Mouse (Mus musculus): ENCODE measurements around the gene Wars. TPM values are rescaled to one million over a fixed set of nuclear protein-coding genes. Genes with fewer than 3 reads are reported as not detected.
A peak's percentile ranks its signal among the peaks of the same experiment; 100 is the strongest.

Gene Wars
- polyA plus RNA-seq, 1 experiment from 2014 or later, result 148 TPM

DNA sequence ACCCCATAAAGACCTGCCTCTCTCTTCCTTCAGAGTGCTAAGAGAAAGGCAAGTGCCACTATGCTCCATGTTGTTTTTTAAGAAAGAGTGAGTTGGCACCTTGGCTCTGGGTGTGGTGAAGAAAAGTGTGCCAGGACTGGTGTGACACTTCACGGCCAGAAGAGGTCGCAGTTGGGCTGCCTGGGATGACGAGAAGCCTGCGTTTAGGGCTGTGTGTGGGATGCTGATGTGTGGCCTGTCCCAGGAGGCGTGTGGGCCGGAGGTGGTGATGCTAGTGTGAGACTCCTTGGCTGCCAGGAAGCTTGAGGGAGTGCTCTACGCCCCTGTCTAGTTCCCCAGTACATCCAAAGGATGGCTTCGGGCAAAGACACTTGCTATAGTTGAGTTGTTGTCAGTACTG, 9.0 kb upstream of the Wars start:
- peaks cover 19% of the 10 kb centered on the region for H3K4me1 ChIP-seq (ENCODE audit: control insufficient read depth, insufficient read depth, low read length)
- no peak overlapping the region for H3K4me2 ChIP-seq (ENCODE audit: low read depth)
- H3K36me3 ChIP-seq (ENCODE audit: control insufficient read depth, insufficient read depth, low read length), result no peaks in the 10 kb centered on the region; the same call in 1 of the 2 replicates
- no peak overlapping the region for H3K4me3 ChIP-seq (ENCODE audit: low read depth, low read length)
- 24% methylated on average over 8 of the region's 8 CpGs for WGBS
- DNase-seq (ENCODE audit: low spot score), result peak; percentile 71
- no peak overlapping the region for H3K9ac ChIP-seq (ENCODE audit: low read length)
- no peaks in the 10 kb centered on the region for H3K27me3 ChIP-seq (ENCODE audit: control insufficient read depth, insufficient read depth, low read length)
- no peaks in the 10 kb centered on the region for H3K9me3 ChIP-seq (ENCODE audit: control insufficient read depth, low read length)
- ATAC-seq (ENCODE audit: insufficient read depth, low FRiP score, low TSS enrichment), result no peak
- H3K27ac ChIP-seq (ENCODE audit: low read depth, low read length), result no peak overlapping the region

DNA sequence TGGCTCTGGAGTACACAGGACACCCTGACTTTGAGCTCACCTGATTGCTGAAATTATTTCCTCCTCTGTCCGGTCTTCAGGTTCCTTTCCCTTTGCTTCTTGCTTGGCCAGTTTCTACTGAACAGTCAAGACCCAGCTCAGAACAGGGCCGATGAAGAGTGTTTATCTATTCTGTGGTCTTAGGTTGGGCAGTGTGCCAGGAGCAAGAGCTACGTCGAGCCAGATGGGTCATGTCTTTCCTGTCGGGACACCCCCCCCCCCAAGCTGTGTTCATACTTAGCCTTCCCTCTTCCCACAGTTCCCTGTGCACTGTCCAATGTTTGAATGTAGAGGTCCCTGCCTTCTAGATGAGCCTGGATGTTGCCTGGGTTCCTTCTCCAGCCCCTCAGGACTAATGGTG, 7.4 kb upstream of the Wars start:
- Histone ChIP-seq H3K36me3 (ENCODE audit: control insufficient read depth, insufficient read depth, low read length) (no peaks in the 10 kb centered on the region; the same call in 1 of the 2 replicates), H3K9me3 (ENCODE audit: control insufficient read depth, low read length) (no peaks in the 10 kb centered on the region), H3K4me1 (ENCODE audit: control insufficient read depth, insufficient read depth, low read length) (peaks cover 12% of the 10 kb centered on the region), H3K27me3 (ENCODE audit: control insufficient read depth, insufficient read depth, low read length) (no peaks in the 10 kb centered on the region), H3K9ac (ENCODE audit: low read length) (no peak overlapping the region), H3K4me3 (ENCODE audit: low read depth, low read length) (no peak overlapping the region), H3K4me2 (ENCODE audit: low read depth) (no peak overlapping the region), H3K27ac (ENCODE audit: low read depth, low read length) (no peak overlapping the region)
- DNase-seq (ENCODE audit: low spot score) (no peak), ATAC-seq (ENCODE audit: insufficient read depth, low FRiP score, low TSS enrichment) (no peak)
- 86% methylated on average over 5 of the region's 5 CpGs for WGBS

DNA sequence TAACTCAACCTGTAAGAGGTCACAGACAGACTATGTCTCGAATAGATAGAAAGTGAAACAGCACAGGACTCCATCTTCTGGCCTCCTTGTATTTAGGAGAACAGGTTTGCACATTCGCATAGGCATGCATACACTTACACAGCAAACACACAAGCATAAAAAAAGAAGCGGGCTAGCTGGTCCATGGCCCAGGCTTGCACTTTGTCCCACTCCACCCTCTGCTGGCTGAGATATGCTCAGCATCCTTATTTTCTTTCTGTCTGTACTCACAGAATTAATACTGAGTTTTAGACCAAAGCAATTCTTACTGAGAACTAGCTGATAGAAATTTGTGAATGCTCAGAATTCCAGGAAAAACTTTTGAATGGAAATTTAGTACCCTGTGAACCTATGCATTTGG, 2.0 kb upstream of the Wars start:
- WGBS, result 75% methylated on average over 3 of the region's 3 CpGs

DNA sequence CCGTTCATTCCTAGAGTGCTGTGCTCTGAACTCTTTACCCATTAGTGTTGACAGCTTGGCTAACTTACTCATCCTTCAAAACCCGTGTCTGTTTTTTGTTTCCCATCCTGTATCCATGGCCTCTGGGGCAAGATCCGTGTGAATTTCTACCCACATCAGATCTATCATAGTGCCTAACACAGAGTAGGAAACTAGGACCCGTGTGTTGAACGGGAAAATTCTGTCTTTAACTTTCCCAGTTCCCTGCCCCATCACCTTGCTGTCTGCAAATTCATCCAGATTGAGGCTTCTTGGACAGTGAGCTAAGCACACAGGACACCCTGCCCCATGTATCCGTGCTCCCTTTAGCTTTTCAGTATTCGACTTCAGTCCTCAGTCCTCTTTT, 450 bp upstream of the Wars start:
- DNase-seq (ENCODE audit: low spot score) (no peak), ATAC-seq (ENCODE audit: insufficient read depth, low FRiP score, low TSS enrichment) (peak; percentile 51)
- no peak overlapping the region for H3K27ac ChIP-seq (ENCODE audit: low read depth, low read length)
- H3K4me3 ChIP-seq (ENCODE audit: low read depth, low read length), result peak overlapping the region; percentile 95
- 4% methylated on average over 7 of the region's 7 CpGs for WGBS
- H3K9me3 ChIP-seq (ENCODE audit: control insufficient read depth, low read length), result no peaks in the 10 kb centered on the region
- H3K9ac ChIP-seq (ENCODE audit: low read length), result peak overlapping the region; percentile 68
- no peaks in the 10 kb centered on the region for H3K27me3 ChIP-seq (ENCODE audit: control insufficient read depth, insufficient read depth, low read length)
- peak overlapping the region; percentile 53 for H3K4me2 ChIP-seq (ENCODE audit: low read depth)
- peaks cover 8% of the 10 kb centered on the region for H3K4me1 ChIP-seq (ENCODE audit: control insufficient read depth, insufficient read depth, low read length)
- no peaks in the 10 kb centered on the region; the same call in 1 of the 2 replicates for H3K36me3 ChIP-seq (ENCODE audit: control insufficient read depth, insufficient read depth, low read length)

More for the DNA sequence above, 2.0 kb upstream of the Wars start:
- Histone ChIP-seq H3K4me1 (ENCODE audit: control insufficient read depth, insufficient read depth, low read length) (peaks cover 8% of the 10 kb centered on the region), H3K9ac (ENCODE audit: low read length) (no peak overlapping the region), H3K36me3 (ENCODE audit: control insufficient read depth, insufficient read depth, low read length) (no peaks in the 10 kb centered on the region; the same call in 1 of the 2 replicates), H3K27me3 (ENCODE audit: control insufficient read depth, insufficient read depth, low read length) (no peaks in the 10 kb centered on the region), H3K4me2 (ENCODE audit: low read depth) (no peak overlapping the region), H3K9me3 (ENCODE audit: control insufficient read depth, low read length) (no peaks in the 10 kb centered on the region), H3K4me3 (ENCODE audit: low read depth, low read length) (no peak overlapping the region), H3K27ac (ENCODE audit: low read depth, low read length) (no peak overlapping the region)
- DNase-seq (ENCODE audit: low spot score) (no peak), ATAC-seq (ENCODE audit: insufficient read depth, low FRiP score, low TSS enrichment) (no peak)

DNA sequence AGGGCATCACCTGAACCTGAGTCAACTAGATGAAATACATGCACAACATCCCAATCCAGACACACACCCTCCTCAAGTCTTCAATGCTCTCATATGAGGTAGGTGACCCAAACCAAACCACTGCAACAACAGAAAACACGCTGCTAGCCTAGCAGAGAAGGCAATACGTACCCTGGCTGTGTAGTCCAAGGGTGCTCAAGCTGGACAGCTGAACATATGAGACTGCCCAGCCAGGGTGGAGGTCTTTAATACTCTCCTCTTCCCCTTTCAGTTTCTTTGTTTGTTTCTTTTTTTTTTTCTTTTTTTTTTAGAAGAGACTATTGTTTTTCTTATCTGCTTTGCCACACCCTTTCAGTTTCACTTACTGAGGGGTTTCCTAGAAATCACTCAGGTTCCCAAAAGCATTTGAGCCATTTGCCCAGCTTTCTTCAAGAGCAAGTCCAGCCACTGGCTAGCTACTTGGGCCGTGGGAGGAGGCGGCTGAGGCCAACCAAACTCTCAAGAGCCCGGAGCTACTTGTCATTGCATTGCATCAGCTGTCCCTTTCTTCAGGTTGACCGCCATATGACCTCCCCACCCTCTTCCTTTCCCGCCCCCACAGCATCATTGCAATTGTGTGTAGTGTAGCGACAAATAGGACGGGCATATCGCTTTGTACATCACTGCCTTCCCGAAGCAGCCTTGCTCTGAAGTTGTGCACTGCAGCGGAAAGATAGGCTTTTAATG, 822 bp downstream of the Wars start, which contains the start of gene Wdr25:
Gene Wdr25, plus strand, starts transcription at position 643 of the 726 bp plus-strand sequence.
- H3K4me3 ChIP-seq (ENCODE audit: low read depth, low read length), result peak within 1 kb of the TSS; percentile 95
- ATAC-seq (ENCODE audit: insufficient read depth, low FRiP score, low TSS enrichment) (no peak), DNase-seq (ENCODE audit: low spot score) (no peak)
- peaks cover 8% of the 10 kb centered on the region for H3K4me1 ChIP-seq (ENCODE audit: control insufficient read depth, insufficient read depth, low read length)
- no peaks in the 10 kb centered on the region for H3K36me3 ChIP-seq (ENCODE audit: control insufficient read depth, insufficient read depth, low read length)
- H3K27ac ChIP-seq (ENCODE audit: low read depth, low read length), result no peak within 1 kb of the TSS
- H3K9me3 ChIP-seq (ENCODE audit: control insufficient read depth, low read length), result no peaks in the 10 kb centered on the region
- H3K27me3 ChIP-seq (ENCODE audit: control insufficient read depth, insufficient read depth, low read length), result no peaks in the 10 kb centered on the region
- 18% methylated on average over 12 of the region's 12 CpGs for WGBS
- H3K4me2 ChIP-seq (ENCODE audit: low read depth), result peak within 1 kb of the TSS; percentile 63
- peak within 1 kb of the TSS; percentile 81 for H3K9ac ChIP-seq (ENCODE audit: low read length)

DNA sequence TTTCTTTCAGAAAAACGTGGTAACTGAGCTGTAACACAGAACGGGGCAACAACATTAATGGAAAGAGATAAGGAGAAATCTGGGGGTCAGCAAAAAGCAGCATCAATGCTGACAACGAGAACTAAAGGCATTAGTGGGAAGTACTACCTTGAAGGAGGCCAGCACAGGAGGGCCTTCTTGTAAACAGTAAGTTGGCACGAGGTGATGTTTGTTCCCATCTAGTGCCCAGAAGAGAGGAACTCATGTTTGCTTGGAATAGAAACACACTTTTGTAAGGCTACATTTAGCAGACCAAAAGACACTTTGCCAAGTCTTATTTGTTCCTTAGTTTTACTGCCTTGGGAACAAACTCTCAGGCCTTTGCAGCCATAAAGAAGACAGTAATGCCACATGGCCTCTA, 5.3 kb downstream of the Wars start:
- 66% methylated on average over 4 of the region's 4 CpGs for WGBS

DNA sequence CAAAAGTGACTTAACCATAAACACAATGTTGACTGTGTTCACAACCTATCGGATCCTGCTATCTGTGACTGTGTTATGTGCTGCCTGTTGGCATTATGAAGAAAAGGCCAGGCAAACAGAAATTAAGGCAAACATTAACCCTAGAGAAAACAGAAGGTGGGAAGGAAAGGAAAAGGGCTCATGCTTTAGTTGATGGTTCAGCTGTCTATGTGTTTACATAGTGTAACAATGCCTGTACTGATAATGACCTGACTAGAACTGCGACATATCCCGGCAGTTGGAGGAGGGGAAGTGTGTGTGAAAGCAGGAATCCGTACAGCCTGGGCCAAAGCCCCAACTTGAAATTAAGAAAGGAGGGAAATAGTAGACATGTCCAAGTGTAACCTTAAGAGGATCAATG, 6.9 kb downstream of the Wars start:
- H3K27me3 ChIP-seq (ENCODE audit: control insufficient read depth, insufficient read depth, low read length), result no peaks in the 10 kb centered on the region
- no peak overlapping the region for H3K27ac ChIP-seq (ENCODE audit: low read depth, low read length)
- no peak overlapping the region for H3K4me3 ChIP-seq (ENCODE audit: low read depth, low read length)
- no peaks in the 10 kb centered on the region for H3K4me1 ChIP-seq (ENCODE audit: control insufficient read depth, insufficient read depth, low read length)
- WGBS, result 92% methylated on average over 4 of the region's 4 CpGs
- ATAC-seq (ENCODE audit: insufficient read depth, low FRiP score, low TSS enrichment), result no peak
- H3K9ac ChIP-seq (ENCODE audit: low read length), result no peak overlapping the region
- no peaks in the 10 kb centered on the region for H3K9me3 ChIP-seq (ENCODE audit: control insufficient read depth, low read length)
- DNase-seq (ENCODE audit: low spot score), result no peak
- peaks cover 4% of the 10 kb centered on the region; the same call in 1 of the 2 replicates for H3K36me3 ChIP-seq (ENCODE audit: control insufficient read depth, insufficient read depth, low read length)
- H3K4me2 ChIP-seq (ENCODE audit: low read depth), result no peak overlapping the region

More for the DNA sequence above, 5.3 kb downstream of the Wars start:
- H3K9me3 ChIP-seq (ENCODE audit: control insufficient read depth, low read length), result no peaks in the 10 kb centered on the region
- peaks cover 4% of the 10 kb centered on the region; the same call in 1 of the 2 replicates for H3K36me3 ChIP-seq (ENCODE audit: control insufficient read depth, insufficient read depth, low read length)
- no peak for ATAC-seq (ENCODE audit: insufficient read depth, low FRiP score, low TSS enrichment)
- H3K27me3 ChIP-seq (ENCODE audit: control insufficient read depth, insufficient read depth, low read length), result no peaks in the 10 kb centered on the region
- no peak overlapping the region for H3K4me2 ChIP-seq (ENCODE audit: low read depth)
- H3K9ac ChIP-seq (ENCODE audit: low read length), result no peak overlapping the region
- no peak for DNase-seq (ENCODE audit: low spot score)
- H3K27ac ChIP-seq (ENCODE audit: low read depth, low read length), result no peak overlapping the region
- peaks cover 8% of the 10 kb centered on the region; the same call in 1 of the 2 replicates for H3K4me1 ChIP-seq (ENCODE audit: control insufficient read depth, insufficient read depth, low read length)
- H3K4me3 ChIP-seq (ENCODE audit: low read depth, low read length), result no peak overlapping the region

DNA sequence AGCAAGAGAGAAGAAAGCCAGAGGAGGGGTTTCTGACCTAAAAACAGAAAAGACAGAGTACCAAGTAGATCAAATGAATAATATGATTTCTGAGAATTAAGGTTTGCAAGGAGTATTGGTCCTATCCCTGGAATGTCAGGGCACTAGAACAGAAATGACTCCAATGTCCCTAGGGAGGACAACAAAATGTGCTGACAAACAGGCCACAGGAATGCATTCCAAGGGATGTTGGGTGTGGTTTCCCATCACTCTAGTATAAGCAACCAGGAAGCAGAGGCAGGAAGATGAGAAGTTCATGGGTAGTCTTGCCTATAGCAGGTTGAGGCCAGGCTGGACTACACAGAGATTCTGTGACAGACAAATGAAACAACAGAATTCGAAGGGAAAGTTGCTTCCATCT, 8.1 kb downstream of the Wars start:
- Histone ChIP-seq H3K4me2 (ENCODE audit: low read depth) (no peak overlapping the region), H3K4me1 (ENCODE audit: control insufficient read depth, insufficient read depth, low read length) (no peaks in the 10 kb centered on the region)
- WGBS, result 95% methylated on average over 1 of the region's 1 CpGs

DNA sequence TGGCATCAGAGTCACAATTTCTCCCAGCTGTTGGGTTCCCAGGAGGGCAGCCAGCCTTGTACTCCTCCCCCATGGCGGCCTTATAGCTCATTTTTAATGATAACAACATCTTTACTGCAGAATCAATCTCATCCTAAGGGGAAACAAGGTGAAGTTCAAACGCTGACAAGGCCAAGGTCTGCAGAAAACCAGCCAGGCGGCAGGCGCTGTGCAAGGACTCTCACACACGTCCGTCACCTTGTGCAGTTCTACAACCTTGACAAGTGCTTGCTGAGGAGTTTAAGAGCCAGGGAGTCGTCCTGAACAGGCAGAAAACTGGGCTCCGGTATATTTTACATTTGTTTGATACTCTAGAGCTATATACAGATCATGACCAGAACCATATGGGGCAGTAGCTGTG, 11.2 kb downstream of the Wars start:
- Histone ChIP-seq H3K4me2 (ENCODE audit: low read depth) (no peak overlapping the region), H3K9ac (ENCODE audit: low read length) (no peak overlapping the region), H3K9me3 (ENCODE audit: control insufficient read depth, low read length) (no peaks in the 10 kb centered on the region), H3K4me3 (ENCODE audit: low read depth, low read length) (no peak overlapping the region), H3K27ac (ENCODE audit: low read depth, low read length) (no peak overlapping the region), H3K27me3 (ENCODE audit: control insufficient read depth, insufficient read depth, low read length) (no peaks in the 10 kb centered on the region), H3K4me1 (ENCODE audit: control insufficient read depth, insufficient read depth, low read length) (no peaks in the 10 kb centered on the region), H3K36me3 (ENCODE audit: control insufficient read depth, insufficient read depth, low read length) (peaks cover 9% of the 10 kb centered on the region)
- DNase-seq (ENCODE audit: low spot score) (no peak), ATAC-seq (ENCODE audit: insufficient read depth, low FRiP score, low TSS enrichment) (no peak)
- WGBS, result 88% methylated on average over 8 of the region's 8 CpGs

More for the DNA sequence above, 8.1 kb downstream of the Wars start:
- Histone ChIP-seq H3K4me3 (ENCODE audit: low read depth, low read length) (no peak overlapping the region), H3K9ac (ENCODE audit: low read length) (no peak overlapping the region), H3K27me3 (ENCODE audit: control insufficient read depth, insufficient read depth, low read length) (no peaks in the 10 kb centered on the region), H3K9me3 (ENCODE audit: control insufficient read depth, low read length) (no peaks in the 10 kb centered on the region), H3K27ac (ENCODE audit: low read depth, low read length) (no peak overlapping the region), H3K36me3 (ENCODE audit: control insufficient read depth, insufficient read depth, low read length) (peaks cover 4% of the 10 kb centered on the region; the same call in 1 of the 2 replicates)
- ATAC-seq (ENCODE audit: insufficient read depth, low FRiP score, low TSS enrichment) (no peak), DNase-seq (ENCODE audit: low spot score) (no peak)
